Mouse (Mus musculus): ENCODE measurements around the gene Tbcc. TPM values are rescaled to one million over a fixed set of nuclear protein-coding genes. Genes with fewer than 3 reads are reported as not detected.

The Tbcc gene
- polyA plus RNA-seq, 1 experiment from 2014 or later: 58.0 TPM

DNA sequence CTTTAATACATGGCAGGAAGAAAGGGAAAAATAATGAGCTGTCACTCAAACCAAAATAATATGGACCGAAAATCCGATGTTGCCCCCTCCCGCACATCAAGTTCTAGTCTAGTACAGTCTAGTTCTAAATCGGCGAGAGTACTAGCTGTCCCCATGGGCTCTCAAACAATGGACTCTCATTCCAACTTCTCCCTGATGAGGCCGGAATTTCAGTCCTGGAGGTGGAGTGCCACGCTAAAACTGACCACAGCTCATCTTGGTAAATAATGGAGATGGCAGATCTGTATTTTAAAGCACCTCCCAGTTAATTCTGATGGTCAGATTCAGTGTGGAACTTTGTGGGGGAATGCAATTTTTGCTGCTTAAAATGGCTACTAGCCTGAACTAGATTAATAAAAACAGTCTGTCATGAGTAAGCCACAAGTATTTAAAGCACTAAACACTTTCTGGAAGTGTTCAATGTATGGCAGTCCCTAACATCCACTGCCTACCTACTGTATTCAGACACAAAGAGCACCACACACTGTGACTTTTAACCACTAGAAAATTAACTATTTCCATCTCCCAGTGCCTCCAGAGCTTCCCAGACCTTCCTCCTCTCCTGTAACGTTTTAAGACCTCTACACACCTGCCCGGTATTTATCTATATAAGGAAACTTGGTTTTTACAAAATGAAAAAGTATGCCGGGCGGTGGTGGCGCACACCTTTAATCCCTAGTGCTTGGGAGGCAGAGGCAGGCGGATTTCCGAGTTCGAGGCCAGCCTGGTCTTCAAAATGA lies 35.0 kb upstream of the Tbcc start:
- peak overlapping the region; percentile 73 for H3K4me2 ChIP-seq (replicated peaks)
- H3K9me3 ChIP-seq: no peaks in the 10 kb centered on the region
- H3K4me1 ChIP-seq: peaks cover 40% of the 10 kb centered on the region
- peak overlapping the region; percentile 100 for H3K27ac ChIP-seq
- no peaks in the 10 kb centered on the region for H3K27me3 ChIP-seq
- no peak for ATAC-seq (ENCODE audit: low FRiP score, low read depth)
- H3K4me3 ChIP-seq: peak overlapping the region; percentile 94
- 58% methylated on average over 15 of the region's 15 CpGs for WGBS
- H3K9ac ChIP-seq: peak overlapping the region; percentile 100
- H3K36me3 ChIP-seq: 0 out of 2 replicates have a peak, but pooled peaks cover 7% of the 10 kb centered on the region

DNA sequence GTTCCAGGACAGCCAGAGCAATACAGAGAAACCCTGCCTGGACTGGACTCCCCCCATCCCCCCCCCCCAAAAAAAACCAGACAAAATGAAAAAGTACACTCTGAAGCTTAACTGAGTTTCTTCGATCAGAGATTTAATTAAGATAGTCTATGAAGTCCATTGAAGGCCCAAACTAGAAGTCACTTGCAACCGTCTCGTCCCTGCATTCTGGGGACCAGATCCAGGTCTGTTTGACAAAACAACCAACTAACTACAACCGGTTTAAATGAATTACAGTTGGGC lies 34.4 kb upstream of the Tbcc start:
- Histone ChIP-seq H3K4me3 (peak overlapping the region; percentile 94), H3K27me3 (no peaks in the 10 kb centered on the region), H3K9ac (peak overlapping the region; percentile 100), H3K4me1 (peaks cover 40% of the 10 kb centered on the region), H3K27ac (peak overlapping the region; percentile 100), H3K36me3 (0 out of 2 replicates have a peak, but pooled peaks cover 5% of the 10 kb centered on the region), H3K9me3 (no peaks in the 10 kb centered on the region), H3K4me2 (replicated peaks) (peak overlapping the region; percentile 73)
- ATAC-seq (ENCODE audit: low FRiP score, low read depth): no peak
- WGBS: 14% methylated on average over 4 of the region's 4 CpGs

- H3K4me1 ChIP-seq: peaks cover 40% of the 10 kb centered on the region
- H3K27ac ChIP-seq: peak overlapping the region; percentile 100
- 0 out of 2 replicates have a peak, but pooled peaks cover 5% of the 10 kb centered on the region for H3K36me3 ChIP-seq
- H3K4me2 ChIP-seq (replicated peaks): peak overlapping the region; percentile 73
- H3K9me3 ChIP-seq: no peaks in the 10 kb centered on the region
- peak overlapping the region; percentile 100 for H3K9ac ChIP-seq
- no peak for ATAC-seq (ENCODE audit: low FRiP score, low read depth)
- peak overlapping the region; percentile 94 for H3K4me3 ChIP-seq
- WGBS: under 1% methylated on average over 87 of the region's 87 CpGs
- H3K27me3 ChIP-seq: no peaks in the 10 kb centered on the region
These were observed 33.8 kb upstream of the Tbcc start for GRCm38 (mm10) chr17:46856471-46857360.

DNA sequence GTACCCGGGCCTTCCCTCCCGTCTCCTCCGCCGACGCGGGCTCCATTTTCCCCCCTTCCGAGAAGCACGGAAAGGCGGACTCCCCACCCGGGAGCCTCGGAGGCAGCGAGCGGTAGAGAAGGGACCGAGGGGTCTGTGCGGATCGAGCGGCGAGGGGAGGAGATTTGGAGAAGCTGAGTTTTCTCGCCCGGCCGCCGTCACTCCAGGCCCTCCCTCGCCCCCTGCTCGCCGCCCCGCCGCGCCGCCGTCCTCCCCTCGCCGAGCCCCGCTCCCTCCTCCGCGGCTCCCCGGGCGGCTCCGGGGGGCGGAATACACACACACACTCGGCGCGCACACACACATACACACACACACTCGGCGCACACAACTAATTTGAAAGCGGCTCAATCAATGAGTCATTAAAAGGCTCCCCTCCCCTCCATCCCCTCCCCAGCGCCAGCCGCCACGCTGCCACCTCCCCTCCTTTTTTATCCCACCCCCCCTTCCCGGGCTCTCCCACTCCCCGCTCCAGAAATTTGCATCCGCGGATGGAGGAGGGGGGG lies 33.1 kb upstream of the Tbcc start:
- Histone ChIP-seq H3K27ac (peak overlapping the region; percentile 100), H3K4me2 (replicated peaks) (peak overlapping the region; percentile 73), H3K4me3 (peak overlapping the region; percentile 94), H3K4me1 (peaks cover 40% of the 10 kb centered on the region), H3K9ac (peak overlapping the region; percentile 100), H3K36me3 (0 out of 2 replicates have a peak, but pooled peaks cover 5% of the 10 kb centered on the region), H3K9me3 (no peaks in the 10 kb centered on the region), H3K27me3 (no peaks in the 10 kb centered on the region)
- peak; percentile 81 for ATAC-seq (ENCODE audit: low FRiP score, low read depth)
- 0% methylated on average over 46 of the region's 52 CpGs for WGBS

GRCm38 (mm10) chr17:46857903-46858748 lies 32.4 kb upstream of the Tbcc start, which contains the start of gene Bicral:
Gene Bicral (minus strand): TSS chr17:46858482.
- H3K4me3 ChIP-seq: peak within 1 kb of the TSS; percentile 94
- peak within 1 kb of the TSS; percentile 100 for H3K27ac ChIP-seq
- H3K9ac ChIP-seq: peak within 1 kb of the TSS; percentile 100
- under 1% methylated on average over 45 of the region's 65 CpGs for WGBS
- H3K4me2 ChIP-seq (replicated peaks): peak within 1 kb of the TSS; percentile 73
- 0 out of 2 replicates have a peak, but pooled peaks cover 5% of the 10 kb centered on the region for H3K36me3 ChIP-seq
- H3K4me1 ChIP-seq: peaks cover 35% of the 10 kb centered on the region
- H3K9me3 ChIP-seq: no peaks in the 10 kb centered on the region
- no peaks in the 10 kb centered on the region for H3K27me3 ChIP-seq
- ATAC-seq (ENCODE audit: low FRiP score, low read depth): peak; percentile 77

DNA sequence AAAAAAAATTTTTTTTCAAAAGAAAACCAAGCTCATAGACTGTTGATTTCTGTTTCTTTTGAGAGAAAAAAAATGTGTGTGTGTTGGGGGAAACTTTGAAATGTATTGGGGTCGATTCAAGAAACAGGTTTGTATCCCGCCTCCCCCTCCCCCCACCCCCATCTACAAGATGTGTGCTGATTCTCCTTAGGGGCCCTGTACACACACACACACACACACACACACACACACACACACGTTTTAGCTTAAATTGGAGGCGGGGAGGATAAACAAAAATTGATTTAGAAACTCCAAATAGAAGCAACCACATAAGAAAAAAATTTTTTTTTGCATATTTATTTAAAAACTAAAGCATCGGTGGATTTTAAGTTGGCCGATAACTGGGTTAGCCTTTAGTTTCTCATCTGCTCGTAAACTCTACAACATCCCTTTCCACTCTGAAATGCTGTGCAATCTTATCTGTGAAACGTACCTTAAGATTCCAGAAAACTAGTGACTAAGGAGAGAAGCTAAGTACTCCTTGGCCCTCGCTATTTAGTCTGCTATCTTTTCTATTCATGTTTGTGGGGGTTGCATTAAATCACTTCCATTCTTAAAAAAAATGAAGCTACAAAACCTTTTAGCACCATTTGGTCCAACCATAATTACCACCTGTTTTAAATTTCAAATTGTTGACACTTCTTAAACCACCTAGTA lies 31.6 kb upstream of the Tbcc start:
- Histone ChIP-seq H3K36me3 (0 out of 2 replicates have a peak, but pooled peaks cover 5% of the 10 kb centered on the region), H3K4me1 (peaks cover 28% of the 10 kb centered on the region), H3K4me3 (peak overlapping the region; percentile 94), H3K9ac (peak overlapping the region; percentile 100), H3K27me3 (no peaks in the 10 kb centered on the region), H3K4me2 (replicated peaks) (peak overlapping the region; percentile 73), H3K27ac (peak overlapping the region; percentile 100), H3K9me3 (no peaks in the 10 kb centered on the region)
- no peak for ATAC-seq (ENCODE audit: low FRiP score, low read depth)
- WGBS: 14% methylated on average over 9 of the region's 9 CpGs

DNA sequence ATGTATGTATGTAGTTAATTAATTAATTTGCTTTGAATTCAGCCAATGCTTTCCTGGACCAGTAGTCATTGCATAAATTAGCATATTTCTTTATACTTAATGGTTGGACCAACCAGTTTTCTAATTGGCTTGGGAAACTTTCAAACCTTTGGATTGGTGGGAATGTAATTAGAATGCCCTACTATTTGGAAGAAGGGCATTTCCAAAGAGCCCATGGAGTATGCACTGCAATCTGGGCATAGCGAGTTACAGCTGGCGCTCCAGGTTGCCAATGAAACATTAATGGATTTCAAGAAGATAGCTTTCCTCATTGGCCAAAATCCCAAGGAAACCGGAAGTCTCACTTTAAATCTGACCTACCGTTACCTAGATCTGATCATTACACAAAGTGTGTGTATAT lies 30.4 kb upstream of the Tbcc start:
- H3K4me2 ChIP-seq (replicated peaks): no peak overlapping the region
- whole genome bisulfite sequencing: 89% methylated on average over 4 of the region's 4 CpGs
- ATAC-seq (ENCODE audit: low FRiP score, low read depth): no peak
- H3K4me1 ChIP-seq: peaks cover 16% of the 10 kb centered on the region
- H3K4me3 ChIP-seq: no peak overlapping the region
- no peaks in the 10 kb centered on the region for H3K9me3 ChIP-seq
- H3K27me3 ChIP-seq: no peaks in the 10 kb centered on the region
- H3K9ac ChIP-seq: no peak overlapping the region
- H3K36me3 ChIP-seq: no peaks in the 10 kb centered on the region
- H3K27ac ChIP-seq: no peak overlapping the region

DNA sequence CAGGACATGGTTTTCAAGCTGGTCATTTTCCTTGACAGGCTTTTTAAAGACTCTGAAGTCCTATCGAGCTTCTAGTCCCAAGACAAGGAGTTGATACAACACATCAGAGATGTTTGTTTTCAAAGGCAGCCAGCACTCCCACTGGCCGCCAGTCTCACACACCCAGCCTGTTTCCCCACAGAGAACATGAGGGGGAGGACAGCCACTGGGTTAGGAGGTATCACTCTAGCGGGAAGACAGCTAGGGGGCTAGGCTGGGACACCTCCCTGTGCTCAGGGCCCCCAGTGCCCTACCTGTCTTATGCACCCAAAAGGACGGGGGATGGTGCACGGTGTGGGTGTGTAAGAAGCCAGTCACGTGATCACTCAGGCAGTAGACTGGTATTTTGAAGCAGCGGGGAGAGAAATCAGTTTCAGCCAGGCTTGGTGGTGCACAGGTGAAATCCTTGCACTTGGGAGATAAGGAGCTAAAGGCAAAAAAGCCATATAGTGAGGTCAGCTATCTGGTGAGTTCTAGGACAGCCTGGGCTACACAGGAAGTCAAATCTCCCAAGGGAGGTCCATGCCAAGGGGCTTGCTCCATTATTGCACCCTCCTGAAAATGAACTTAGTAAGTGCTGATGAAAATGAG lies 25.8 kb upstream of the Tbcc start:
- 0 out of 2 replicates have a peak, but pooled peaks cover under 1% of the 10 kb centered on the region for H3K4me1 ChIP-seq
- no peaks in the 10 kb centered on the region for H3K36me3 ChIP-seq

GRCm38 (mm10) chr17:46866836-46867235 lies 23.6 kb upstream of the Tbcc start:
- no peaks in the 10 kb centered on the region for H3K4me1 ChIP-seq
- H3K4me3 ChIP-seq: no peak overlapping the region
- no peaks in the 10 kb centered on the region for H3K9me3 ChIP-seq
- H3K27me3 ChIP-seq: no peaks in the 10 kb centered on the region
- no peak overlapping the region for H3K27ac ChIP-seq
- WGBS: 94% methylated on average over 12 of the region's 12 CpGs
- H3K9ac ChIP-seq: no peak overlapping the region
- no peaks in the 10 kb centered on the region for H3K36me3 ChIP-seq
- ATAC-seq (ENCODE audit: low FRiP score, low read depth): no peak
- H3K4me2 ChIP-seq (replicated peaks): no peak overlapping the region

More for the DNA sequence above, 25.8 kb upstream of the Tbcc start:
- Histone ChIP-seq H3K9ac (no peak overlapping the region), H3K4me2 (replicated peaks) (no peak overlapping the region), H3K27ac (no peak overlapping the region), H3K9me3 (no peaks in the 10 kb centered on the region), H3K4me3 (no peak overlapping the region), H3K27me3 (no peaks in the 10 kb centered on the region)
- ATAC-seq (ENCODE audit: low FRiP score, low read depth): no peak
- WGBS: 76% methylated on average over 7 of the region's 7 CpGs

GRCm38 (mm10) chr17:46870204-46870798 lies 20.2 kb upstream of the Tbcc start:
- no peak overlapping the region for H3K9ac ChIP-seq
- H3K9me3 ChIP-seq: no peaks in the 10 kb centered on the region
- WGBS: 90% methylated on average over 5 of the region's 5 CpGs
- H3K4me3 ChIP-seq: no peak overlapping the region
- H3K36me3 ChIP-seq: no peaks in the 10 kb centered on the region
- H3K4me1 ChIP-seq: peaks cover 3% of the 10 kb centered on the region; the same call in 1 of the 2 replicates
- H3K27me3 ChIP-seq: no peaks in the 10 kb centered on the region
- no peak overlapping the region for H3K4me2 ChIP-seq (replicated peaks)
- H3K27ac ChIP-seq: no peak overlapping the region
- no peak for ATAC-seq (ENCODE audit: low FRiP score, low read depth)
